Mouse (Mus musculus) neural tube, embryonic 11.5 days (tissue): ENCODE results near the gene Baz1b. TPM values are rescaled to one million over a fixed set of nuclear protein-coding genes. Genes with fewer than 3 reads are reported as not detected.

Source experiments
- ATAC-seq: fragments of 200-750 bp; cut with Nextera tagmentation; 2 replicates; pipeline ENCODE4 v1.8.0; 2017; ENCODE audit warnings: moderate number of reproducible peaks, mild to moderate bottlenecking, moderate TSS enrichment, moderate library complexity; ENCODE audit not compliant: insufficient read depth, low FRiP score, low TSS enrichment
- DNase-seq: peaks from one replicate; pipeline ENCODE4 v3.0.0-alpha.2; 2015; ENCODE audit warnings: low spot score
- H3K27ac ChIP-seq: fragments of 300-500 bp; sonication (generic); 2 replicates; pipeline ENCODE4 v1.5.1; 2014; ENCODE audit warnings: low read depth, mild to moderate bottlenecking, low read length
- H3K27me3 ChIP-seq: fragments of 300-500 bp; sonication (generic); 2 replicates; pipeline ENCODE4 v1.6.1; 2014; ENCODE audit warnings: mild to moderate bottlenecking, low read length, mixed read lengths; ENCODE audit not compliant: control insufficient read depth, insufficient read depth
- H3K36me3 ChIP-seq: fragments of 300-500 bp; sonication (generic); 2 replicates; pipeline ENCODE4 v1.6.1; 2014; ENCODE audit warnings: mild to moderate bottlenecking, low read length, moderate library complexity, mixed read lengths; ENCODE audit not compliant: control insufficient read depth, insufficient read depth
- H3K4me1 ChIP-seq: fragments of 300-500 bp; sonication (generic); 2 replicates; pipeline ENCODE4 v1.6.1; 2014; ENCODE audit warnings: low read length, mixed read lengths; ENCODE audit not compliant: control insufficient read depth, insufficient read depth
- H3K4me2 ChIP-seq: fragments of 300-500 bp; sonication (generic); 2 replicates; pipeline ENCODE4 v1.6.1; 2014; ENCODE audit warnings: low read depth, mild to moderate bottlenecking, moderate library complexity
- H3K4me3 ChIP-seq: fragments of 300-500 bp; sonication (generic); 2 replicates; pipeline ENCODE4 v1.5.1; 2014; ENCODE audit warnings: low read depth, low read length
- H3K9ac ChIP-seq: fragments of 300-500 bp; sonication (generic); 2 replicates; pipeline ENCODE4 v1.6.1; 2014; ENCODE audit warnings: mild to moderate bottlenecking, low read length
- H3K9me3 ChIP-seq: fragments of 300-500 bp; sonication (generic); 2 replicates; pipeline ENCODE4 v1.6.1; 2016; ENCODE audit warnings: low read length; ENCODE audit not compliant: control insufficient read depth
- WGBS: fragments of 180-500 bp; shearing (Covaris S2); extraction: QIAGEN DNeasy Blood & Tissue Kit; methylation state at CpG from one replicate; pipeline ENCODE4 v1.1.7; 2014; 5-methylcytosine and 5-hydroxymethylcytosine counted together
- microRNA-seq: library from miRNA; unstranded; fragments of <30 nt; microRNA quantifications from one replicate; pipeline ENCODE4, GENCODE M21; 2016
- polyA plus RNA-seq: library from polyadenylated mRNA; unstranded; fragments of >200 nt; fragmentation: Nextera tagmentation; extraction: Ambion mirVana; gene quantifications from 2 replicates; pipeline ENCODE4 v1.2.1, GENCODE M21; 2014

Baz1b gene
- polyA plus RNA-seq, 1 experiment from 2014 or later: 60.3 TPM

DNA sequence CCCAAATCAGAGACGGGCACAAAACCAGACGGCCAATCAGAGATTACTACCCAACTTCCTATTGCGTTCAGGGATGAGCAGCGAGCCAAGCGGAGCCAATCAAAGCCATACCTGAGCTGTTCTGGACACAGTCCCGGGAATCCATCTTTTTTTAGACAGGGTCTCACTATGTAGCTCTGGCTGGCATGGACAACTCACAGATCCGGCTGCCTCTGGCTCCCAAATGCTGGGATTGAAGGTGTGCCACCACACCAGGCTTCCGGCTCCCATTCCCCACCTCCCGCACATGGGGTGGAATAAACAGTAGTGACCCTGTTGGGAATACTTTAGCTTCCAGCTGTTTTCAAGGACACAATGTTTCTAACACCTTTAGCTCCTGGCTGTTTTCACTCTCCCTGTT lies 93.2 kb downstream of the Baz1b start:
- Histone ChIP-seq H3K9me3 (no peaks in the 10 kb centered on the region), H3K27me3 (no peaks in the 10 kb centered on the region), H3K4me1 (0 out of 2 replicates have a peak, but pooled peaks cover 2% of the 10 kb centered on the region), H3K36me3 (no peaks in the 10 kb centered on the region), H3K4me2 (no peak overlapping the region), H3K9ac (no peak overlapping the region), H3K27ac (no peak overlapping the region), H3K4me3 (no peak overlapping the region)
- 78% methylated on average over 9 of the region's 9 CpGs for WGBS
- DNase-seq (no peak), ATAC-seq (no peak)

DNA sequence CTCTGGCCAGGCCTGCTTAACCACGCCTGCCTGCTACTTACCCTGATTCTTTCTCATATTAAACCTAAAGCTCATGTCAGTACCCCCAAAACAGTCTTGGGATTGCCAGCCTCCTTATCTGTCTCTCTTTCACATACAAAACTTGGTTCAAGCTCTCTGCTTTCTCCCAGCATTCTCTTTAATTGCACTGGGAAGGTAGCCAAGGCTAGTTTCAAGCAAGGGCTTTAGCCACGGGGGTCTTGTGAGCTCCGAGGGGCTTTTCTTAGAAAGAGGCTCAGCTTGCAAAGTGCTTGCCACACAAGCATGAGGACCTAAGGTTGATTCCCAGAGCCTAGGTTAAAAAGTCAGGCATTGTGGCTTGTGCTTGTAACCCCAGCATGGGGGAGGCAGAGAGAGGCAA lies 98.1 kb downstream of the Baz1b start:
- no peak overlapping the region for H3K4me3 ChIP-seq
- H3K4me2 ChIP-seq: no peak overlapping the region

DNA sequence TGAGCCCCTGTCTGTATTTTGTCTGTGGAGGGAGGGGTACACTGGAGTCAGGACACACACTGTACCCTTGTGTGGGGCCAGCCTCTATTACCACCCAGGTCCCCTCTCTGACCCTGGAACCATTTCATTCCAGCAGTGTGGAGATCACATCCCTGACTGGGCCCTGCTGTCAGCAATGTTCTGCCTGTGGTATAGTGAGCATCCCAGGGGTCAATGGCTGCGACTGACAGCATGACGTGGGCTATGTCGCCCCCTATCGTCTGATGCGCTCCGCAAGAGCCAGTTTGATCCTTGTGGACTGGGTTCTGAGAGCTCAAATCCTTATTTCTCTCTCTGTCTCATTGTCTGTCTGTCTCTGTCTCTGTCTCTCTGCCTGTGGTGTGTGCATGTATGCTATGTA lies 99.1 kb downstream of the Baz1b start:
- 3% methylated on average over 6 of the region's 6 CpGs for WGBS
- no peak overlapping the region for H3K27ac ChIP-seq
- peak; percentile 41; the same call in 1 of the 2 replicates for ATAC-seq
- H3K4me1 ChIP-seq: no peaks in the 10 kb centered on the region
- no peak overlapping the region for H3K9ac ChIP-seq
- no peak overlapping the region for H3K4me2 ChIP-seq
- no peaks in the 10 kb centered on the region for H3K9me3 ChIP-seq
- DNase-seq: peak; percentile 86
- H3K27me3 ChIP-seq: no peaks in the 10 kb centered on the region
- no peak overlapping the region for H3K4me3 ChIP-seq
- H3K36me3 ChIP-seq: no peaks in the 10 kb centered on the region

More for the DNA sequence above, 98.1 kb downstream of the Baz1b start:
- no peak for ATAC-seq
- WGBS: 85% methylated on average over 3 of the region's 3 CpGs
- no peaks in the 10 kb centered on the region for H3K36me3 ChIP-seq
- no peak overlapping the region; the same call in 1 of the 2 replicates for H3K9ac ChIP-seq
- H3K9me3 ChIP-seq: no peaks in the 10 kb centered on the region
- no peak overlapping the region for H3K27ac ChIP-seq
- DNase-seq: no peak
- no peaks in the 10 kb centered on the region for H3K27me3 ChIP-seq
- H3K4me1 ChIP-seq: no peaks in the 10 kb centered on the region

DNA sequence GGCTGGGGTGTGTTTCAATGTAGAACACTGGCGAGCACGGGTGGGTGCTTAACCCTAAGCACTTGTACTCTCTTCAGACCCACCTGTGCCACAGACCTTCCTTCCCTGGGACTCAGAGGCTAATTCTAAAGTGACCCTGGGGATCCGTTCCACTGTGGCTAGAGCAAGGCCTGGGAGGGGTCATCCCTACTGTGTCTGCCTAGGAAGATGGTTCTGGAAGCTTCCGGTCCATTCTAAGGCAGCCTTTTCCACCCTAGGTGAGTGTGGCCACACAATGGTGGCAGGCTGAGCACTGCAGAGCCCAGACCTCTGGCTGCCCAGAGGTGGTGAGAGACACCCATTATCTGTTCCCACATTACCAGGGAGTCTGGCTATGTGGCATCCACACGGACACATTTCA lies 99.9 kb downstream of the Baz1b start:
- Histone ChIP-seq H3K4me3 (no peak overlapping the region), H3K9ac (no peak overlapping the region), H3K27me3 (no peaks in the 10 kb centered on the region), H3K27ac (no peak overlapping the region), H3K9me3 (no peaks in the 10 kb centered on the region), H3K4me1 (no peaks in the 10 kb centered on the region), H3K4me2 (no peak overlapping the region), H3K36me3 (no peaks in the 10 kb centered on the region)
- DNase-seq: no peak
- ATAC-seq: no peak
- WGBS: 85% methylated on average over 5 of the region's 5 CpGs

DNA sequence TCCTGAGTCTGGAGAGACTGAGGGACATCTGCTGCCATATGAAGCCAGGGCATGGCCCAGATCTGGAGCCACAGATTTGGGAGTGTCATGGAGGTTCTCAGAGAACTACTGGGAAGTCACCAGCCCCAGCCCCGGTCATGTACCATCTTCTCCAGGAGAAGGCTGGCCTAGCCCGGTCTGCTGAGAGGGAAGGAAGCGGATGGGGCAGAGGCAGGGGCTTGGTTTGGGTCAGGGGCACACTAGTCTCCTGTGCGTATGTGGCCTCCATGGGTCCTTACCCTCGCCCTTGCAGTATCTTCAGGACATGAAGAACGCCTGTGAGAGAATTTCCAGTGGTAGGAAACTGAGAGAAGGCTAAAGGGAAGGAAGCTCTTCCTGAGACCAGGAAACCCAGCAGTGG lies 103.6 kb downstream of the Baz1b start:
- Histone ChIP-seq H3K36me3 (no peaks in the 10 kb centered on the region), H3K4me1 (no peaks in the 10 kb centered on the region), H3K27me3 (no peaks in the 10 kb centered on the region), H3K9ac (no peak overlapping the region), H3K4me2 (no peak overlapping the region), H3K4me3 (no peak overlapping the region), H3K9me3 (no peaks in the 10 kb centered on the region), H3K27ac (no peak overlapping the region)
- ATAC-seq: no peak
- DNase-seq: no peak
- whole genome bisulfite sequencing: 77% methylated on average over 6 of the region's 6 CpGs

DNA sequence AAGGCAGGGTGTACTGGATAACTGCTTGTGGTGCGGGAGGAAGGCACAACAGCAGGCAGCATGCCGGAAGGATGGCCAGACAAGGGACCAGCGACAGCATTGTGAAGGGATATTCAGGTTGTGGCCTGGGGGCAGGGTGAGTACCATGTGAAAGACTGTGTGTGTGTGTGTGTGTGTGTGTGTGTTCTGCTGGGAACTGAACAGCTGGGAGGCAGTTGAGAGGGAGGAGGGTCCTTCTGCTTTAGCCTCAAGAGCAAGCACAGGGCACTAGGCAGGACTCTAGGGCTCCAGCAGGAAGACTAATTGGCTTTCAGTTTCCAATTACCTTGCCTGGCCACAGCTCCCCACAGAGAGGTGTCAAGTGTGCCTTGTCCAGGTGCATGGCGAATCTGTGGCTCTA lies 104.1 kb downstream of the Baz1b start:
- Histone ChIP-seq H3K36me3 (no peaks in the 10 kb centered on the region), H3K4me1 (no peaks in the 10 kb centered on the region), H3K27ac (no peak overlapping the region), H3K9me3 (no peaks in the 10 kb centered on the region), H3K4me2 (no peak overlapping the region), H3K9ac (no peak overlapping the region), H3K27me3 (no peaks in the 10 kb centered on the region), H3K4me3 (no peak overlapping the region)
- 47% methylated on average over 4 of the region's 4 CpGs for WGBS
- ATAC-seq (no peak), DNase-seq (no peak)

DNA sequence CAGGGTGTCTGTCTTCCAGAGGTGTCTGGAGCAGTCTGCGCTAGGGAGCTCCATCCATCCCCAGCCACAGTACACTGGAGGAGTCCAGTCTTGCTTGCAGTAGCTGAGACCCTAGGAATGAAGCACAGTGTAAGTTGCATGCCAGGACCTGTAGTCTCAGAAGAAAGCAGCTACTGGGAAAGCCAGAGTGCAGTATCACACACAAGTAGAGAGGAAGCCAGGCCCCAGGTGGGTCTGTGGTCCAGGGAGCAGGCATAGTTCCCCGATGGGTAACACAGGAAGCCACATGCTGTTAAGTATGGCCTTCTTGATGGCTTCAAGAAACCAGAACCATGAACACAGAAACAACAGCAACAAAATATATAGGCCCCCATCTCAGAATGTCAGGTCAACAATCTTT lies 104.9 kb downstream of the Baz1b start:
- Histone ChIP-seq H3K27me3 (no peaks in the 10 kb centered on the region), H3K27ac (no peak overlapping the region), H3K9ac (no peak overlapping the region), H3K4me1 (no peaks in the 10 kb centered on the region), H3K36me3 (no peaks in the 10 kb centered on the region), H3K4me2 (no peak overlapping the region), H3K9me3 (no peaks in the 10 kb centered on the region), H3K4me3 (no peak overlapping the region)
- DNase-seq (no peak), ATAC-seq (no peak)
- WGBS: 91% methylated on average over 2 of the region's 2 CpGs

Small RNA genes lying within 50 kb of the gene (microRNA-seq; reads per million reads assigned to microRNA genes)
- not detected for gene Gm25315

Other genes with a start within 250 kb of the Baz1b start
- 7.5 and 8.9 TPM in 2 replicates for gene Cldn4, start 240.3 kb upstream of the Baz1b start, polyA plus RNA-seq
- gene Cldn3, start 201.1 kb upstream of the Baz1b start, polyA plus RNA-seq: 2.2 and 3.1 TPM in 2 replicates
- gene Abhd11, start 178.1 kb upstream of the Baz1b start, polyA plus RNA-seq: 45.9 and 46.3 TPM in 2 replicates
- 25.4 and 36.6 TPM in 2 replicates for gene Stx1a, start 163.8 kb upstream of the Baz1b start, polyA plus RNA-seq
- 26.6 and 28.3 TPM in 2 replicates for gene Dnajc30, start 123.1 kb upstream of the Baz1b start, polyA plus RNA-seq
- 126 and 141 TPM in 2 replicates for gene Bud23, start 122.3 kb upstream of the Baz1b start, polyA plus RNA-seq
- 11.1 and 13.6 TPM in 2 replicates for gene Vps37d, start 109.0 kb upstream of the Baz1b start, polyA plus RNA-seq
- 0.60 and 0.65 TPM in 2 replicates for gene Mlxipl, start 97.4 kb upstream of the Baz1b start, polyA plus RNA-seq
- 19.3 and 23.2 TPM in 2 replicates for gene Tbl2, start 37.6 kb upstream of the Baz1b start, polyA plus RNA-seq
- gene Bcl7b, start 19.0 kb upstream of the Baz1b start, polyA plus RNA-seq: 44.0 and 45.3 TPM in 2 replicates
- 9.0 and 9.5 TPM in 2 replicates for gene Fzd9, start 64.0 kb downstream of the Baz1b start, polyA plus RNA-seq
- gene Fkbp6, start 162.8 kb downstream of the Baz1b start, polyA plus RNA-seq: not detected in 2 replicates
- not detected in 2 replicates for gene Trim50, start 166.0 kb downstream of the Baz1b start, polyA plus RNA-seq
- gene Nsun5, start 182.7 kb downstream of the Baz1b start, polyA plus RNA-seq: 30.3 and 30.5 TPM in 2 replicates
- gene Pom121, start 207.3 kb downstream of the Baz1b start, polyA plus RNA-seq: 19.9 and 20.3 TPM in 2 replicates